Comparison of ENCODE assay signal across 9 mouse cellular contexts in genomic region chr4:66403708-66404200, GRCm38 (mm10). TPM values are rescaled to one million over a fixed set of nuclear protein-coding genes. Genes with fewer than 3 reads are reported as not detected.
DNase-seq lines count a peak whose midpoint lies in the region; ATAC-seq and TF ChIP-seq lines count a peak whose summit lies in the region.
"Had no signal": no experiment of that assay in that cellular context is flagged by ENCODE, and none has a peak within 500 bp of the region (broad histone marks: within the 10 kb centered on the region; RNA-seq: fewer than 3 reads in every experiment).

No protein-coding gene starts in this region.

- CTCF ChIA-PET in Patski (lab: Charles Lee), result interaction anchor here (1.0 to 1.4 kb wide), 2 partner anchors 13 kb away, joined by 3 to 4 read pairs; no protein-coding TSS in a partner anchor

- H3K9ac ChIP-seq in neural tube, embryonic 14.5 days (replicated peaks; ENCODE audit: low read depth, low read length), result peak overlapping the region; percentile 93

- peaks cover 24% of the 10 kb centered on the region for H3K4me1 ChIP-seq in hindbrain, embryonic 10.5 days (replicated peaks)
- H3K4me1 ChIP-seq in neural tube, embryonic 14.5 days (ENCODE audit: control insufficient read depth, insufficient read depth, low read length), result peaks cover 12% of the 10 kb centered on the region; the same call in 1 of the 2 replicates

- H3K27ac ChIP-seq in hindbrain, embryonic 10.5 days, result peak overlapping the region; percentile 88
- H3K27ac ChIP-seq in neural tube, embryonic 14.5 days (ENCODE audit: low read depth, low read length), result peak overlapping the region; percentile 84

- no peak for TF ChIP-seq CTCF in Patski (IDR thresholded peaks at IDR 0.05)

- peak; percentile 47 for ATAC-seq in Patski
- peak; percentile 52 for ATAC-seq in neural tube, embryonic 14.5 days (ENCODE audit: low read depth)

- WGBS in hindbrain, embryonic 10.5 days, result under 1% methylated on average over 51 of the region's 51 CpGs
- WGBS in neural tube, embryonic 14.5 days, result under 1% methylated on average over 41 of the region's 51 CpGs

- POLR2A ChIA-PET in Patski (lab: Charles Lee), result no interaction called here

- DNase-seq in adrenal gland, adult 2 months, result peak; percentile 36
- no peak for DNase-seq in adrenal gland, adult 8-10 months
- no peak for DNase-seq in Patski (ENCODE audit: low read depth, low spot score)
- peak; percentile 56 for DNase-seq in embryo, embryonic 9.5 days (ENCODE audit: extremely low spot score)
- peak; percentile 67 for DNase-seq in hindbrain, embryonic 10.5 days (ENCODE audit: low spot score)
- peak; percentile 3 for DNase-seq in liver
- DNase-seq in natural killer cell, adult 2 months (ENCODE audit: low spot score in 2 of 2), result no peak

- peak overlapping the region; percentile 84 for H3K4me3 ChIP-seq in hindbrain, embryonic 10.5 days
- peak overlapping the region; percentile 76 for H3K4me3 ChIP-seq in neural tube, embryonic 14.5 days (ENCODE audit: low read depth, low read length)

- H3K36me3 ChIP-seq in hindbrain, embryonic 10.5 days, result no peaks in the 10 kb centered on the region
- no peaks in the 10 kb centered on the region for H3K36me3 ChIP-seq in neural tube, embryonic 14.5 days (ENCODE audit: control insufficient read depth, insufficient read depth, low read length)

- H3K9me3 ChIP-seq in hindbrain, embryonic 10.5 days, result no peaks in the 10 kb centered on the region
- no peaks in the 10 kb centered on the region for H3K9me3 ChIP-seq in neural tube, embryonic 14.5 days (ENCODE audit: control insufficient read depth, low read length)

- in situ Hi-C loops in Patski (cut with MboI; ENCODE audit: low pct_unique_long_range_greater_than_20kb), result loop anchor here (10.0 kb wide), 1 partner anchor 749 kb away; no protein-coding TSS in a partner anchor

- peaks cover 19% of the 10 kb centered on the region for H3K27me3 ChIP-seq in Patski
- peaks cover 51% of the 10 kb centered on the region for H3K27me3 ChIP-seq in hindbrain, embryonic 10.5 days (ENCODE audit: insufficient read depth, poor library complexity, severe bottlenecking)
- no peaks in the 10 kb centered on the region for H3K27me3 ChIP-seq in neural tube, embryonic 14.5 days (ENCODE audit: control insufficient read depth, insufficient read depth, low read length)

- peak overlapping the region; percentile 85 for H3K4me2 ChIP-seq in neural tube, embryonic 14.5 days (ENCODE audit: low read depth, low read length)

RNA-seq across cellular contexts. Expression of gene Astn2, which starts 0.7 kb away (rescaled TPM):
- 1 to 10 TPM; 1.6 to 1.8 TPM for total RNA-seq in adrenal gland, adult 2 months (2021)
- polyA plus RNA-seq in adrenal gland, adult 2 months (2012; rRNA removed), result 1.3 and 1.5 TPM in 2 replicates
- total RNA-seq in adrenal gland, adult 8-10 months (2022), result 1 to 10 TPM; 1.4 to 1.9 (median 1.6) TPM
- polyA plus RNA-seq in Patski (2021), result 0.19 TPM
- 0.56 and 0.77 TPM in 2 replicates for polyA plus RNA-seq in hindbrain, embryonic 10.5 days (2016; fragmentation: Nextera tagmentation; extraction: Ambion mirVana)
- polyA plus RNA-seq in neural tube, embryonic 14.5 days (2014; fragmentation: Nextera tagmentation; extraction: Ambion mirVana), result 4.9 and 6.3 TPM in 2 replicates
- total RNA-seq: neutrophil, adult 5-6 weeks had no signal

Comparison
In these comparisons a context has a peak if more than half of its experiments do, and no peak if none do; other contexts are left out.
1. DNase-seq: peak in adrenal gland, adult 2 months (single experiment), embryo, embryonic 9.5 days (single experiment), hindbrain, embryonic 10.5 days (single experiment) and liver (single experiment); none in adrenal gland, adult 8-10 months (single experiment), Patski (single experiment) and natural killer cell, adult 2 months (0 of 2).